20 mouse cellular contexts compared by ENCODE assay signal in genomic region chr13:24714360-24714885, GRCm38 (mm10). TPM values are rescaled to one million over a fixed set of nuclear protein-coding genes. Genes with fewer than 3 reads are reported as not detected.
DNase-seq lines count a peak whose midpoint lies in the region; ATAC-seq and TF ChIP-seq lines count a peak whose summit lies in the region.
"Had no signal": no experiment of that assay in that cellular context is flagged by ENCODE, and none has a peak within 500 bp of the region (broad histone marks: within the 10 kb centered on the region; RNA-seq: fewer than 3 reads in every experiment).

No protein-coding gene starts in this region.

- peak; percentile 67 for DNase-seq in lung, embryonic 14.5 days
- DNase-seq in lung, adult 18-20 months, result no peak
- DNase-seq in neural tube, embryonic 10.5 days (ENCODE audit: extremely low spot score, low spot score), result no peak
- no peak for DNase-seq in Muller cell, postnatal 12 days (ENCODE audit: inconsistent ontology term)

- H3K4me2 ChIP-seq in intestine, postnatal 0 days (replicated peaks; ENCODE audit: low read depth), result no peak overlapping the region
- no peak overlapping the region for H3K4me2 ChIP-seq in intestine, embryonic 15.5 days (replicated peaks)
- H3K4me2 ChIP-seq in lung, embryonic 14.5 days, result no peak overlapping the region
- no peak overlapping the region for H3K4me2 ChIP-seq in neural tube, embryonic 12.5 days (replicated peaks)

- no peak for ATAC-seq in intestine, postnatal 0 days
- no peak for ATAC-seq in intestine, embryonic 15.5 days
- ATAC-seq in lung, embryonic 14.5 days (ENCODE audit: insufficient read depth), result peak; percentile 26; the same call in 1 of the 2 replicates
- peak; percentile 8; the same call in 1 of the 2 replicates for ATAC-seq in neural tube, embryonic 12.5 days (ENCODE audit: low FRiP score, low read depth)
- ATAC-seq: activated CD4-positive, CD25-positive, alpha-beta regulatory T cell, adult 4 months had no signal

- no peaks in the 10 kb centered on the region for H3K4me1 ChIP-seq in intestine, postnatal 0 days (replicated peaks; ENCODE audit: control insufficient read depth, insufficient read depth, low read length)
- peaks cover 11% of the 10 kb centered on the region for H3K4me1 ChIP-seq in intestine, embryonic 15.5 days (replicated peaks)
- H3K4me1 ChIP-seq in lung, embryonic 14.5 days (ENCODE audit: insufficient read depth), result peaks cover 2% of the 10 kb centered on the region; the same call in 1 of the 2 replicates
- 0 out of 2 replicates have a peak, but pooled peaks cover 14% of the 10 kb centered on the region for H3K4me1 ChIP-seq in neural tube, embryonic 12.5 days

- no peak overlapping the region for H3K4me3 ChIP-seq in intestine, postnatal 0 days (ENCODE audit: low read depth, low read length)
- no peak overlapping the region for H3K4me3 ChIP-seq in intestine, embryonic 15.5 days (replicated peaks)
- no peak overlapping the region for H3K4me3 ChIP-seq in lung, embryonic 14.5 days (ENCODE audit: low read depth, low read length)
- no peak overlapping the region for H3K4me3 ChIP-seq in neural tube, embryonic 12.5 days
- H3K4me3 ChIP-seq: forebrain, embryonic 13.5 days; hindbrain, embryonic 13.5 days; limb, embryonic 12.5 days; liver, embryonic 12.5 days; myocyte; neural tube, embryonic 15.5 days had no signal

- no peak for TF ChIP-seq CTCF in intestine, postnatal 0 days (IDR thresholded peaks at IDR 0.05; ENCODE audit: low read depth)
- TF ChIP-seq CTCF in lung, embryonic 14.5 days (IDR thresholded peaks at IDR 0.05; ENCODE audit: low read depth), result no peak

- H3K9ac ChIP-seq in intestine, postnatal 0 days (ENCODE audit: low read depth, low read length), result no peak overlapping the region
- H3K9ac ChIP-seq in intestine, embryonic 15.5 days, result no peak overlapping the region
- H3K9ac ChIP-seq in lung, embryonic 14.5 days, result no peak overlapping the region
- H3K9ac ChIP-seq in neural tube, embryonic 12.5 days, result no peak overlapping the region
- H3K9ac ChIP-seq: forebrain, embryonic 13.5 days; hindbrain, embryonic 13.5 days; limb, embryonic 12.5 days; liver, embryonic 12.5 days; neural tube, embryonic 15.5 days had no signal

- H3K36me3 ChIP-seq in intestine, postnatal 0 days (ENCODE audit: control insufficient read depth, insufficient read depth), result no peaks in the 10 kb centered on the region
- H3K36me3 ChIP-seq in intestine, embryonic 15.5 days, result no peaks in the 10 kb centered on the region
- no peaks in the 10 kb centered on the region for H3K36me3 ChIP-seq in lung, embryonic 14.5 days (ENCODE audit: insufficient read depth)
- peaks cover 13% of the 10 kb centered on the region for H3K36me3 ChIP-seq in neural tube, embryonic 12.5 days
- H3K36me3 ChIP-seq: embryonic facial prominence, embryonic 13.5 days; G1E; limb, embryonic 12.5 days had no signal

- H3K27ac ChIP-seq in intestine, postnatal 0 days (ENCODE audit: low read depth, low read length), result peak overlapping the region; percentile 41; the same call in 1 of the 2 replicates
- no peak overlapping the region for H3K27ac ChIP-seq in intestine, embryonic 15.5 days
- no peak overlapping the region for H3K27ac ChIP-seq in lung, embryonic 14.5 days (ENCODE audit: low read depth)
- H3K27ac ChIP-seq in neural tube, embryonic 12.5 days, result no peak overlapping the region
- H3K27ac ChIP-seq: embryonic facial prominence, embryonic 13.5 days; forebrain, embryonic 13.5 days; hindbrain, embryonic 13.5 days; limb, embryonic 12.5 days; liver, embryonic 12.5 days; neural tube, embryonic 15.5 days had no signal

- no peaks in the 10 kb centered on the region for H3K27me3 ChIP-seq in intestine, postnatal 0 days (replicated peaks; ENCODE audit: control insufficient read depth, insufficient read depth, low read length)
- H3K27me3 ChIP-seq in intestine, embryonic 15.5 days (replicated peaks), result no peaks in the 10 kb centered on the region
- no peaks in the 10 kb centered on the region for H3K27me3 ChIP-seq in lung, embryonic 14.5 days (ENCODE audit: insufficient read depth, low read length)
- H3K27me3 ChIP-seq in neural tube, embryonic 12.5 days (replicated peaks), result no peaks in the 10 kb centered on the region
- H3K27me3 ChIP-seq: CH12.LX; embryonic facial prominence, embryonic 13.5 days; forebrain, embryonic 13.5 days; liver, embryonic 12.5 days; neural tube, embryonic 15.5 days had no signal

- WGBS in intestine, postnatal 0 days, result 60% methylated on average over 9 of the region's 9 CpGs
- WGBS in intestine, embryonic 15.5 days, result 62% methylated on average over 9 of the region's 9 CpGs
- 56% methylated on average over 9 of the region's 9 CpGs for WGBS in lung, embryonic 14.5 days
- 72% methylated on average over 9 of the region's 9 CpGs for WGBS in neural tube, embryonic 12.5 days

- H3K9me3 ChIP-seq in intestine, postnatal 0 days (ENCODE audit: control insufficient read depth), result 0 out of 2 replicates have a peak, but pooled peaks cover 3% of the 10 kb centered on the region
- H3K9me3 ChIP-seq in intestine, embryonic 15.5 days, result no peaks in the 10 kb centered on the region
- H3K9me3 ChIP-seq in lung, embryonic 14.5 days (ENCODE audit: low read depth, low read length), result no peaks in the 10 kb centered on the region
- H3K9me3 ChIP-seq in neural tube, embryonic 12.5 days, result no peaks in the 10 kb centered on the region
- H3K9me3 ChIP-seq: embryonic facial prominence, embryonic 13.5 days; forebrain, embryonic 13.5 days; G1E; hindbrain, embryonic 13.5 days; limb, embryonic 12.5 days; liver, embryonic 12.5 days; neural tube, embryonic 15.5 days had no signal

RNA-seq across cellular contexts. Expression of gene Armh2, which starts 26.6 kb away (rescaled TPM):
- polyA plus RNA-seq in intestine, postnatal 0 days (2015; fragmentation: Nextera tagmentation; extraction: Ambion mirVana), result not detected in 2 replicates
- polyA plus RNA-seq in intestine, embryonic 15.5 days (2015; fragmentation: Nextera tagmentation; extraction: Ambion mirVana), result not detected in 2 replicates
- polyA plus RNA-seq in lung, embryonic 14.5 days (2014; fragmentation: Nextera tagmentation; extraction: Ambion mirVana), result 0.30 TPM in 1 of 2 replicates, not detected in the other
- not detected in 2 replicates for polyA plus RNA-seq in neural tube, embryonic 12.5 days (2016; fragmentation: Nextera tagmentation; extraction: Ambion mirVana)
- polyA plus RNA-seq: activated CD4-positive, CD25-positive, alpha-beta regulatory T cell, adult 4 months; cerebellum, adult 2 months; embryonic facial prominence, embryonic 13.5 days; forebrain, embryonic 13.5 days; G1E; heart, embryonic 14.5 days; hindbrain, embryonic 13.5 days; limb, embryonic 12.5 days; lung, adult 2 months; neural tube, embryonic 15.5 days had no signal

RNA-seq across cellular contexts. Expression of gene Gmnn, which starts 47.3 kb away (rescaled TPM):
- 47.7 and 50.6 TPM in 2 replicates for polyA plus RNA-seq in intestine, postnatal 0 days (2015; fragmentation: Nextera tagmentation; extraction: Ambion mirVana)
- polyA plus RNA-seq in intestine, embryonic 15.5 days (2015; fragmentation: Nextera tagmentation; extraction: Ambion mirVana), result 106 and 115 TPM in 2 replicates
- polyA plus RNA-seq in lung, embryonic 14.5 days (2014; fragmentation: Nextera tagmentation; extraction: Ambion mirVana), result 134 and 135 TPM in 2 replicates
- 66.3 and 69.1 TPM in 2 replicates for polyA plus RNA-seq in neural tube, embryonic 12.5 days (2016; fragmentation: Nextera tagmentation; extraction: Ambion mirVana)

Comparison
In these comparisons a context has a peak if more than half of its experiments do, and no peak if none do; other contexts are left out.
1. ATAC-seq: peak in lung, embryonic 14.5 days (single experiment) and neural tube, embryonic 12.5 days (single experiment); none in intestine, postnatal 0 days (single experiment) and intestine, embryonic 15.5 days (single experiment).